Mouse (Mus musculus) E14TG2a.4 (cell line): Measurements from ENCODE around the gene Plcd3.

Experiments
- H3K27me3 ChIP-seq: 2 replicates; pipeline ENCODE4 v1.6.1; 2014; ENCODE audit warnings: low read length, control low read depth; ENCODE audit not compliant: insufficient read depth
- H3K36me3 ChIP-seq: 2 replicates; pipeline ENCODE4 v1.6.1; 2014; ENCODE audit warnings: low read length, control low read depth; ENCODE audit not compliant: insufficient read depth
- H3K4me1 ChIP-seq: replicated peaks from 2 replicates; pipeline ENCODE4 v1.6.1; 2014; ENCODE audit warnings: low read depth, low read length, control low read depth
- H3K4me3 ChIP-seq: replicated peaks from 2 replicates; pipeline ENCODE4 v1.5.1; 2014; ENCODE audit warnings: mild to moderate bottlenecking, low read length
- H3K9me3 ChIP-seq: 2 replicates; pipeline ENCODE4 v1.6.1; 2014; ENCODE audit warnings: low read length, control low read depth
- CTCF ChIP-seq: conservative IDR thresholded peaks from 2 replicates; pipeline ENCODE4 v1.5.1; 2014; ENCODE audit warnings: low read length
- NANOG ChIP-seq: IDR thresholded peaks from 2 replicates; pipeline ENCODE4 v1.6.1; 2014; ENCODE audit warnings: borderline replicate concordance, low read length, mixed read lengths
- POU5F1 ChIP-seq: IDR thresholded peaks from 2 replicates; pipeline ENCODE4 v1.6.1; 2014; ENCODE audit warnings: low read length, borderline replicate concordance

Gene Plcd3

DNA sequence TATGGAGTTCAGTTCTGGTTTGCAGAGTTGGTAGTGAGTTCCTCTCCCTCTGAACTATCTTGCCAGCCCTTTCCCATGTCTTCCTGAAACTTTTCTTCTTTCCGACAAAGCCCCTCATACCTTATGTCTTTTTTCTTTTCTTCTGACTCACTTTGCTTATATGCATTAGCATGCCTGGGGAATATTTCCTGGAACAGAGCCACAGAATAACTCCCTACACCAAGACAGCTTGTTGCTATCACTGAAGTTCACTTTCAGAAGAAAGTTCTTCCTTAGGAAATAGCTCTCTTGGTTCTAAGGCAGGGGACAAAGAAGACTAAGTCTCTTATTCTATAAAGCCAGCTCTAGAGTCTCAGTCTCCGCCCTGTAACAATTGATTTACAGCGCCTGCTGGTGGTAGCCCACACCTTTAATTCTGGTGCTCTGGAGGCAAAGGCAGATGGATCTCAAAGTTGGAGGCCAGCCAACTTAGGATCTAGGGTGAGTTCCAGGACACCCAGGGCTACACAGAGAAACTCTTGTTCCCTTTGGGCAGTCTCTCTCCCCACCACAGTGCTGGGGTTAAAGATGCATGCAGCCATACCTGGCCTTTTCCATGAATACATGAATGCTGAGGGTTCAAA lies 80.6 kb downstream of the Plcd3 start:
- TF ChIP-seq CTCF (peak; percentile 25), POU5F1 (no peak), NANOG (no peak)
- Histone ChIP-seq H3K27me3 (no peaks in the 10 kb centered on the region), H3K9me3 (no peaks in the 10 kb centered on the region), H3K4me3 (no peak overlapping the region), H3K4me1 (peaks cover 32% of the 10 kb centered on the region), H3K36me3 (peaks cover 23% of the 10 kb centered on the region)
